Mouse (Mus musculus): ENCODE results near the gene B3gnt9. TPM values are rescaled to one million over a fixed set of nuclear protein-coding genes. Genes with fewer than 3 reads are reported as not detected.
"Not testable (repeated sequence)": the region's sequence is repeated elsewhere in the genome, so short reads cannot be mapped to it uniquely, and the experiment has no call there.

Gene B3gnt9
- total and polyA plus RNA-seq, 2 experiments from 2014 or later, result 6.8 to 11.4 TPM

- WGBS, result 91% methylated on average over 10 of the region's 10 CpGs
- peaks cover 52% of the 10 kb centered on the region for H3K36me3 ChIP-seq (ENCODE audit: insufficient read depth)
- no peaks in the 10 kb centered on the region for H3K9me3 ChIP-seq (ENCODE audit: low read length)
- H3K4me3 ChIP-seq (ENCODE audit: low read depth, low read length), result no peak overlapping the region
- no peak overlapping the region for H3K4me2 ChIP-seq (ENCODE audit: low read depth)
- TF ChIP-seq CTCF (IDR thresholded peaks at IDR 0.05; ENCODE audit: low read depth), result no peak
- no peak for ATAC-seq
- peaks cover 4% of the 10 kb centered on the region for H3K4me1 ChIP-seq (ENCODE audit: insufficient read depth)
- no peak overlapping the region for H3K9ac ChIP-seq
- peaks cover 7% of the 10 kb centered on the region for H3K27me3 ChIP-seq (ENCODE audit: insufficient read depth, low read length)
- H3K27ac ChIP-seq (ENCODE audit: low read depth, low read length), result no peak overlapping the region
- DNase-seq, result no peak
Observed at GRCm38 (mm10) chr8:105252680-105253537, 2.0 kb downstream of the B3gnt9 start.

GRCm38 (mm10) chr8:105251954-105252353 is 3.0 kb downstream of the B3gnt9 start:
- WGBS, result 95% methylated on average over 6 of the region's 6 CpGs
- H3K36me3 ChIP-seq (ENCODE audit: insufficient read depth), result peaks cover 59% of the 10 kb centered on the region

GRCm38 (mm10) chr8:105241016-105241415 is 13.9 kb downstream of the B3gnt9 start:
- DNase-seq (no peak), ATAC-seq (no peak)
- Histone ChIP-seq H3K36me3 (ENCODE audit: insufficient read depth) (peaks cover 35% of the 10 kb centered on the region), H3K27ac (ENCODE audit: low read depth, low read length) (no peak overlapping the region), H3K9ac (no peak overlapping the region), H3K9me3 (ENCODE audit: low read length) (no peaks in the 10 kb centered on the region), H3K27me3 (ENCODE audit: insufficient read depth, low read length) (no peaks in the 10 kb centered on the region), H3K4me2 (ENCODE audit: low read depth) (no peak overlapping the region), H3K4me1 (ENCODE audit: insufficient read depth) (no peaks in the 10 kb centered on the region), H3K4me3 (ENCODE audit: low read depth, low read length) (no peak overlapping the region)
- no peak for TF ChIP-seq CTCF (IDR thresholded peaks at IDR 0.05; ENCODE audit: low read depth)
- WGBS, result 98% methylated on average over 7 of the region's 7 CpGs

More at GRCm38 (mm10) chr8:105251954-105252353, 3.0 kb downstream of the B3gnt9 start:
- no peak overlapping the region for H3K4me3 ChIP-seq (ENCODE audit: low read depth, low read length)
- H3K9ac ChIP-seq, result no peak overlapping the region
- no peak for TF ChIP-seq CTCF (IDR thresholded peaks at IDR 0.05; ENCODE audit: low read depth)
- no peak for DNase-seq
- H3K4me1 ChIP-seq (ENCODE audit: insufficient read depth), result peaks cover 4% of the 10 kb centered on the region
- no peak overlapping the region for H3K27ac ChIP-seq (ENCODE audit: low read depth, low read length)
- no peak overlapping the region for H3K4me2 ChIP-seq (ENCODE audit: low read depth)
- H3K9me3 ChIP-seq (ENCODE audit: low read length), result no peaks in the 10 kb centered on the region
- H3K27me3 ChIP-seq (ENCODE audit: insufficient read depth, low read length), result no peaks in the 10 kb centered on the region; the same call in 1 of the 2 replicates
- ATAC-seq, result no peak

- Histone ChIP-seq H3K9ac (no peak overlapping the region), H3K9me3 (ENCODE audit: low read length) (no peaks in the 10 kb centered on the region), H3K27me3 (ENCODE audit: insufficient read depth, low read length) (no peaks in the 10 kb centered on the region), H3K4me3 (ENCODE audit: low read depth, low read length) (no peak overlapping the region), H3K4me1 (ENCODE audit: insufficient read depth) (no peaks in the 10 kb centered on the region), H3K27ac (ENCODE audit: low read depth, low read length) (no peak overlapping the region), H3K4me2 (ENCODE audit: low read depth) (no peak overlapping the region), H3K36me3 (ENCODE audit: insufficient read depth) (peaks cover 38% of the 10 kb centered on the region)
- WGBS, result 92% methylated on average over 14 of the region's 14 CpGs
- ATAC-seq (no peak), DNase-seq (no peak)
- TF ChIP-seq CTCF (IDR thresholded peaks at IDR 0.05; ENCODE audit: low read depth), result no peak
Observed at GRCm38 (mm10) chr8:105237442-105238142, 17.4 kb downstream of the B3gnt9 start.

- WGBS, result 84% methylated on average over 1 of the region's 1 CpGs
- no peak for ATAC-seq
Observed at GRCm38 (mm10) chr8:105235206-105235605, 19.7 kb downstream of the B3gnt9 start.

GRCm38 (mm10) chr8:105233126-105233935 is 21.6 kb downstream of the B3gnt9 start:
- no peaks in the 10 kb centered on the region for H3K4me1 ChIP-seq (ENCODE audit: insufficient read depth)
- no peak for TF ChIP-seq CTCF (IDR thresholded peaks at IDR 0.05; ENCODE audit: low read depth)
- H3K27ac ChIP-seq (ENCODE audit: low read depth, low read length), result no peak overlapping the region
- no peak overlapping the region for H3K4me2 ChIP-seq (ENCODE audit: low read depth)
- ATAC-seq (no peak), DNase-seq (no peak)
- H3K9ac ChIP-seq, result no peak overlapping the region
- no peaks in the 10 kb centered on the region for H3K9me3 ChIP-seq (ENCODE audit: low read length)
- 72% methylated on average over 1 of the region's 1 CpGs for WGBS
- no peaks in the 10 kb centered on the region for H3K27me3 ChIP-seq (ENCODE audit: insufficient read depth, low read length)
- H3K36me3 ChIP-seq (ENCODE audit: insufficient read depth), result peaks cover 12% of the 10 kb centered on the region; the same call in 1 of the 2 replicates
- no peak overlapping the region for H3K4me3 ChIP-seq (ENCODE audit: low read depth, low read length)

More at GRCm38 (mm10) chr8:105235206-105235605, 19.7 kb downstream of the B3gnt9 start:
- no peak overlapping the region for H3K4me2 ChIP-seq (ENCODE audit: low read depth)
- H3K4me3 ChIP-seq (ENCODE audit: low read depth, low read length), result no peak overlapping the region
- H3K27me3 ChIP-seq (ENCODE audit: insufficient read depth, low read length), result no peaks in the 10 kb centered on the region
- no peak for TF ChIP-seq CTCF (IDR thresholded peaks at IDR 0.05; ENCODE audit: low read depth)
- DNase-seq, result no peak
- no peaks in the 10 kb centered on the region for H3K4me1 ChIP-seq (ENCODE audit: insufficient read depth)
- H3K36me3 ChIP-seq (ENCODE audit: insufficient read depth), result peaks cover 19% of the 10 kb centered on the region
- no peak overlapping the region for H3K27ac ChIP-seq (ENCODE audit: low read depth, low read length)
- H3K9ac ChIP-seq, result no peak overlapping the region
- no peaks in the 10 kb centered on the region for H3K9me3 ChIP-seq (ENCODE audit: low read length)

GRCm38 (mm10) chr8:105232321-105232693 is 22.6 kb downstream of the B3gnt9 start:
- not testable (repeated sequence) for H3K27me3 ChIP-seq (ENCODE audit: insufficient read depth, low read length); H3K4me3 ChIP-seq (ENCODE audit: low read depth, low read length); H3K4me1 ChIP-seq (ENCODE audit: insufficient read depth); H3K9me3 ChIP-seq (ENCODE audit: low read length); ATAC-seq; H3K27ac ChIP-seq (ENCODE audit: low read depth, low read length); H3K4me2 ChIP-seq (ENCODE audit: low read depth); H3K9ac ChIP-seq; DNase-seq
- 95% methylated on average over 4 of the region's 4 CpGs for WGBS
- H3K36me3 ChIP-seq (ENCODE audit: insufficient read depth), result peaks cover 12% of the 10 kb centered on the region; the same call in 1 of the 2 replicates

All from forebrain, postnatal 0 days (tissue).